Mouse (Mus musculus) forebrain, embryonic 16.5 days (tissue): ENCODE measurements around the gene Klhl29. TPM values are rescaled to one million over a fixed set of nuclear protein-coding genes. Genes with fewer than 3 reads are reported as not detected.
A peak's percentile ranks its signal among the peaks of the same experiment; 100 is the strongest.

Experiments
- ATAC-seq: fragments of 200-750 bp; cut with Nextera tagmentation; 2 replicates; pipeline ENCODE4 v1.8.0; 2017; ENCODE audit warnings: mild to moderate bottlenecking, moderate library complexity
- H3K27ac ChIP-seq: fragments of 300-500 bp; sonication (generic); 2 replicates; pipeline ENCODE4 v1.5.1; 2014; ENCODE audit warnings: low read length, control low read depth
- H3K27me3 ChIP-seq: fragments of 300-500 bp; sonication (generic); replicated peaks from 2 replicates; pipeline ENCODE4 v1.6.1; 2014; ENCODE audit warnings: low read length; ENCODE audit not compliant: control insufficient read depth, insufficient read depth
- H3K36me3 ChIP-seq: fragments of 300-500 bp; sonication (generic); 2 replicates; pipeline ENCODE4 v1.6.1; 2014; ENCODE audit not compliant: control insufficient read depth, insufficient read depth
- H3K4me1 ChIP-seq: fragments of 300-500 bp; sonication (generic); replicated peaks from 2 replicates; pipeline ENCODE4 v1.6.1; 2014; ENCODE audit warnings: low read length; ENCODE audit not compliant: control insufficient read depth, insufficient read depth
- H3K4me2 ChIP-seq: fragments of 300-500 bp; sonication (generic); 2 replicates; pipeline ENCODE4 v1.6.1; 2014; ENCODE audit warnings: mild to moderate bottlenecking, low read length, control low read depth
- H3K4me3 ChIP-seq: fragments of 300-500 bp; sonication (generic); replicated peaks from 2 replicates; pipeline ENCODE4 v1.5.1; 2014; ENCODE audit warnings: mild to moderate bottlenecking, low read length, control low read depth
- H3K9ac ChIP-seq: fragments of 300-500 bp; sonication (generic); replicated peaks from 2 replicates; pipeline ENCODE4 v1.6.1; 2014; ENCODE audit warnings: low read depth, low read length, control low read depth
- H3K9me3 ChIP-seq: fragments of 300-500 bp; sonication (generic); 2 replicates; pipeline ENCODE4 v1.6.1; 2016; ENCODE audit warnings: low read length; ENCODE audit not compliant: control insufficient read depth
- WGBS: fragments of 180-500 bp; shearing (Covaris S2); extraction: QIAGEN DNeasy Blood & Tissue Kit; methylation state at CpG from one replicate; pipeline ENCODE4 v1.1.7; 2014; 5-methylcytosine and 5-hydroxymethylcytosine counted together
- polyA plus RNA-seq: library from polyadenylated mRNA; unstranded; fragments of >200 nt; fragmentation: Nextera tagmentation; extraction: Ambion mirVana; gene quantifications from 2 replicates; pipeline ENCODE4 v1.2.1, GENCODE M21; 2015

The Klhl29 gene
- polyA plus RNA-seq, 1 experiment from 2014 or later: 7.3 TPM

DNA sequence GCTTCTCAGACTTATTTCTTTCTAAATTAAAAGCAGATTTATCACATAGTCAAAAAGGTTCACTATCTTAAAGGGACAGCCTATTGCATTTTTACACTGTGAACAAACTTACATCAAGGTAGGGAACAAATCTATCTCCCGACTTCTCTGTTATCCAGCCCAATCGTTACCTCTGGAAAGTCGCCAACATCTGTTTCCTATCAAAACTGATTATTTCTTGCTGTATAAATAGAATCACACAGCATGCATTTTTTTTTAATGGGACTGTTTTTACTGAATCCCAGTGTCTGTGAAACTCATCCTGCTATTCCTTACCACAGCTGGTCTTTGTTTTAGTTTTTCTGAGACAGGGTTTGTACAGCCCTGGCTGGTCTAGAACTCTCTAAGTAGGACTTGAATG lies 19.7 kb upstream of the Klhl29 start:
- Histone ChIP-seq H3K9ac (no peak overlapping the region), H3K27ac (no peak overlapping the region), H3K27me3 (no peaks in the 10 kb centered on the region), H3K4me2 (no peak overlapping the region), H3K36me3 (no peaks in the 10 kb centered on the region), H3K4me1 (no peaks in the 10 kb centered on the region), H3K4me3 (no peak overlapping the region), H3K9me3 (no peaks in the 10 kb centered on the region)
- no peak for ATAC-seq
- 71% methylated on average over 3 of the region's 3 CpGs for WGBS

DNA sequence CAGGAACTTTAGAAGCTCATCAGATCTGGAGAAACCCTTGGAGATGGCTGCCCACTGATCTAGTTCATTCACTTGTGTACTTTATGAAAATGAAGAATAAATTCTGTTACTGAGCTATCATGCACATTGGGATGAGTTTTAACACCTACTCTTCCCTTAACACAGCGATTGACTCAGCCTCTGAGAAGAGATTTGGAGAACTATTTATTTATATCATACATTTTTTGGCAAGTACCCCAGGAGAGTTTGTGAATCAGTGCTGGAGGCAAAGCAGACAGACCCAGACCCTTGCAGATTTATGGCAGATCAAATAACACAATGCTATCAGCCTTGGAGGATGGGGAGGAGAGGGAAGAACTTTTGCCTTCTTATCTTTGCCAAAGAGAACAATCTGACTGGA lies 11.6 kb upstream of the Klhl29 start:
- Histone ChIP-seq H3K9me3 (no peaks in the 10 kb centered on the region), H3K36me3 (peaks cover 2% of the 10 kb centered on the region; the same call in 1 of the 2 replicates), H3K27me3 (no peaks in the 10 kb centered on the region), H3K27ac (no peak overlapping the region), H3K4me1 (no peaks in the 10 kb centered on the region), H3K9ac (no peak overlapping the region), H3K4me2 (no peak overlapping the region), H3K4me3 (no peak overlapping the region)
- ATAC-seq: no peak
- WGBS: 79% methylated on average over 1 of the region's 1 CpGs

DNA sequence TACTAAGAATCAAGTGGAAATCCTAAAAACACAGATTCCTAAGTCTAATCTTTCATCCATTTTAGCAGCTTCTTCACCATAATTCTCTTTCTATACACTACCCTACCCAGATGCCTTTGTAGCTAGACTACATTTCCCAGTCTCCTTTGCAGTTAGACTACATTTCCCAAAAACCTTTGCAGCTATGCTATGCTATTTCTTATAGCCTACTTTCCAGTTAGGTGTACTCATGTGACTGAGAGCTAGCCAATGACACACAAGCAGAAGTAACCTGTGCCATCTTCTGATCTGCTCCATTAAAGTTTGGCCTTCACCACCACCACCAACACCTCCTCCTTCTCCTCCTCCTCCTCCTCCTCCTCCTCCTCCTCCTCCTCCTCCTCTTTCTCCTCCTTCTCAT lies 11.2 kb upstream of the Klhl29 start:
- no peaks in the 10 kb centered on the region for H3K9me3 ChIP-seq
- no peak overlapping the region for H3K4me2 ChIP-seq
- H3K27ac ChIP-seq: no peak overlapping the region
- no peaks in the 10 kb centered on the region for H3K4me1 ChIP-seq
- H3K27me3 ChIP-seq: no peaks in the 10 kb centered on the region
- H3K9ac ChIP-seq: no peak overlapping the region
- peak; percentile 62 for ATAC-seq
- H3K4me3 ChIP-seq: no peak overlapping the region
- peaks cover 2% of the 10 kb centered on the region; the same call in 1 of the 2 replicates for H3K36me3 ChIP-seq

DNA sequence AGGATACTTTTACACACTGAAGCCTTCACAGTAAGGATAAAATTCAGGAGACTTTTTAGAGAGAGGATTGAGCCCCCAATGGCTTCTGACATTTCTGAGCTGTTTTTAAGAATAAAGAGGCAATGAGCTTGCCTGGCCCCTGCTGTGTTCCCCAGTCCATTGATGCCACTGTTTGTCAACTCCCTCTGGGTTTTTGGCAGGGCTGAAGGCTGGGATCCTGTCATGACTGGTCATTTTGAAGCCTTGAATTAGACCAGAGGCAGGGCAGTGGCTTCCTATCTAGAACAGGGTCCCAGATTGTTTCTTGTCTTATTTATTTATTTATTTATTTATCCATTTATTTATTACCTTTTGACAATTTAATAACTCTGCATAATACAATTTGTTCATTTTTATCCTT lies 6.2 kb upstream of the Klhl29 start:
- Histone ChIP-seq H3K4me1 (peaks cover 1% of the 10 kb centered on the region), H3K27me3 (no peaks in the 10 kb centered on the region), H3K27ac (no peak overlapping the region), H3K9me3 (no peaks in the 10 kb centered on the region), H3K36me3 (peaks cover 2% of the 10 kb centered on the region; the same call in 1 of the 2 replicates), H3K9ac (no peak overlapping the region), H3K4me2 (no peak overlapping the region), H3K4me3 (no peak overlapping the region)
- ATAC-seq: no peak

DNA sequence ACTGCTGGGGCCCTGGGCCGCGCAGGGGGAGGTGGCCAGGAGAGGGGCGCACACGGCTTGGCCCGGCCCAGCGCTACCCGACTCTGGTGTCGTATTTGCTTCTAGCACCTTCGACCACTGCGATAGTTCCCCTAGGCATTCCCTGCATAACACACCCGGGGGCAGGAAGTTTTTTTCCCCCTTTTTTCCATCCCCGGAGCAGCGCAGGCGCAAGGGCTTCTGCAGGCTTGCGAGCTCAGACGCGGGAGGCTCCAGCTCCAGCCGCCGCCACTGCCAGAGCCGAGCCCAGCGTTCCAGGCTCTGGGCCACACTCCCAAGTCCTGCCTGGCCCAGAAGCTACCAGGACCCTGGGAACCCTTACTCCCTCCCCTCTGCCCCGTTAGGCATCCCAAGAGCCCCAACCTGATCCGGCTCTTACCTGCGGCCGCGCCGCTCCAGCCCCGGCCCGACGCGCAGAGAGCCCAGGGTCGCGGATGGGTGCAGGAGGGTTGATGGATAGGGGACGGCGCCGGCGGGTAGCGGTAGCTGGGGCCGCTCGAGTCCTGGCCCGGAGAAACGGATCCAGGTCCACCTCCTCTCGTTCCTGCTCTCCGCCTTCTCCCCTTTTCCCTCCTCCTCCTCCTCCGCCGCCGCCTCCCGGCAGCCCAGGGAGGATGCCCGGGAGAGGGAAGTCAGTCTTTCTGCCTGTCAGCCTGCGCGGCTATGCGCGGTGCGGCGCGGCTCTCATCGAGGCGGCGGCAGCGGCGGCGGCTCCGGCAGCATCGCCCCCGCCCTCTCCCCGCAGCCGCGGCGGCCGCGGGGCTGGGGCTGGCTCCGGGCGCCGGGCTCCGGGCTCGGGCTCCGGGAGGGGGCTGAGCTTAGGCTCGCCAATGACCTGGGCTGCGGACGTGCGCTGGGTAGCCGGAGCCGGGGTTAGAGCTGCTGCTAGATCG lies 532 bp downstream of the Klhl29 start:
- peak overlapping the region; percentile 91 for H3K4me2 ChIP-seq
- peaks cover 27% of the 10 kb centered on the region for H3K4me1 ChIP-seq
- H3K27me3 ChIP-seq: no peaks in the 10 kb centered on the region
- peak overlapping the region; percentile 92 for H3K4me3 ChIP-seq
- no peaks in the 10 kb centered on the region for H3K36me3 ChIP-seq
- ATAC-seq: peak; percentile 75
- peak overlapping the region; percentile 98 for H3K9ac ChIP-seq
- peak overlapping the region; percentile 94 for H3K27ac ChIP-seq
- under 1% methylated on average over 72 of the region's 84 CpGs for WGBS
- H3K9me3 ChIP-seq: no peaks in the 10 kb centered on the region

- ATAC-seq: no peak
- Histone ChIP-seq H3K9me3 (no peaks in the 10 kb centered on the region), H3K4me1 (peaks cover 31% of the 10 kb centered on the region), H3K27ac (peak overlapping the region; percentile 94), H3K4me3 (peak overlapping the region; percentile 92), H3K9ac (peak overlapping the region; percentile 98), H3K27me3 (no peaks in the 10 kb centered on the region), H3K36me3 (no peaks in the 10 kb centered on the region), H3K4me2 (peak overlapping the region; percentile 91)
- under 1% methylated on average over 31 of the region's 31 CpGs for WGBS
Observed at GRCm38 (mm10) chr12:5374196-5374683, 1.2 kb downstream of the Klhl29 start.

- under 1% methylated on average over 42 of the region's 42 CpGs for WGBS
- Histone ChIP-seq H3K4me1 (peaks cover 31% of the 10 kb centered on the region), H3K27me3 (no peaks in the 10 kb centered on the region), H3K9me3 (no peaks in the 10 kb centered on the region), H3K4me3 (peak overlapping the region; percentile 92), H3K27ac (peak overlapping the region; percentile 94), H3K4me2 (peak overlapping the region; percentile 91), H3K36me3 (no peaks in the 10 kb centered on the region), H3K9ac (peak overlapping the region; percentile 98)
- ATAC-seq: no peak
Observed at GRCm38 (mm10) chr12:5373641-5374195, 1.8 kb downstream of the Klhl29 start.

DNA sequence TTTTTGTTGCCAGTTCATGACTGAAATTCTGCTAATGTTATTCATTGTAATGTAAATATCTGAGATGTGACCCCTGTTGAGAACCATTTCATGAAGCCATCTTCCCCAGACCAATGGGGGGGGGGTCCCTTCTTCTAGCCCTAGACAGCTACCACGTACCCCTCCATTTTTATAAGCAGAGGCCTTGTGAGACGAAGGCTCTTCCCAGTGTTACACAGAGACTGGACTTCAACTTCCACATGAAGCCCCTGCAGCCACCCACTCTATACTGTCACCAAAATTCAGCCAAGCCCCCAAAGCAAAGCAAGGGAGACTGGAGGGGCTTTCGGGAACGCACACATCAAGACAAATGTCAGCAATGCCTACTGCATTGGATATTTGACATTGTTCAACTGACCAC lies 6.1 kb downstream of the Klhl29 start:
- ATAC-seq: no peak
- peaks cover 28% of the 10 kb centered on the region for H3K4me1 ChIP-seq
- WGBS: 93% methylated on average over 4 of the region's 4 CpGs
- H3K9ac ChIP-seq: no peak overlapping the region
- no peaks in the 10 kb centered on the region for H3K36me3 ChIP-seq
- H3K4me3 ChIP-seq: no peak overlapping the region
- no peak overlapping the region for H3K27ac ChIP-seq
- no peaks in the 10 kb centered on the region for H3K27me3 ChIP-seq
- H3K4me2 ChIP-seq: no peak overlapping the region
- H3K9me3 ChIP-seq: no peaks in the 10 kb centered on the region

DNA sequence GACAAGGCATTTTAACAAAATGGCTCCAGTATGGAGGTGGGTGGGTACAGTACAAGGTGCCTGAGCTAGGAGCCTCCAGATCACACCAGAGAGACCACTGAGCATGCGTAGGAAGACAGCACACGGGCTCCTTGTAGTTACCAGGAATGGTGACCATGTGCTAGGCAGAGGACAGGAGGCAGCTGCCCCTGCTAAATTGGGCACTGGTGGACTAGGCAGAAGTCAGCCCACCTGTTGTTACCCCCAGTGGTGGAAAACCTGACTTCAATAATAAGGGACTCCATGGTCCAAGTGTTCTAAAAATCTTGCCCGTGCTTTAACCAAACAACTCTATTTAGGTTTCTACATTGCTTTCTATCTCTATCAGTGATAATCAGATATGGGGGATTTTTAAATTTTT lies 10.6 kb downstream of the Klhl29 start:
- WGBS: 87% methylated on average over 3 of the region's 3 CpGs
- no peaks in the 10 kb centered on the region for H3K9me3 ChIP-seq
- no peak overlapping the region for H3K4me3 ChIP-seq
- H3K9ac ChIP-seq: no peak overlapping the region
- H3K4me1 ChIP-seq: peaks cover 15% of the 10 kb centered on the region
- H3K4me2 ChIP-seq: no peak overlapping the region
- no peak for ATAC-seq
- H3K36me3 ChIP-seq: no peaks in the 10 kb centered on the region
- no peaks in the 10 kb centered on the region for H3K27me3 ChIP-seq
- H3K27ac ChIP-seq: no peak overlapping the region
